Mouse (Mus musculus) cerebellum, adult 8-10 months (tissue): ENCODE measurements around the gene Acap3.

Experiments used
- DNase-seq: peaks from one replicate; pipeline ENCODE4 v3.0.0; 2022

The Acap3 gene

GRCm38 (mm10) chr4:155887674-155888073, 3.9 kb upstream of the Acap3 start:
- no peak for DNase-seq

DNA sequence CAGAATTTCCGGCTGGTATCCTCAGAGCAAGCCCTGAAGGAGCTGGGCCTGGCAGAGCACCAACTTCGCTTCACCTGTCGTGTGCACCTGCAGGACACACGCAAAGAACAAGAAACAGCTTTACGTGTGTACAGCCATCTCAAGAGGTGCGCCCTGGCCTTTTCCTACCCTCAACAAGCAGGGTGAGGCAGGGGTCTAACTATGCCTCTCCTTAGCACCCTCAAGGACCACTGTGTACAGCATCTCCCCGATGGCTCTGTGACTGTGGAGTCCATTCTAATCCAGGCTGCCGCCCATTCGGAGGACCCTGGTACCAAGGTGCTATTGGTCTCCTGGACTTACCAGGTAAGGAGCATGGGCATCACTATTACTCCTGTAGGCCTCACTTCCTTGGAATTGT, 3.4 kb upstream of the Acap3 start:
- no peak for DNase-seq

DNA sequence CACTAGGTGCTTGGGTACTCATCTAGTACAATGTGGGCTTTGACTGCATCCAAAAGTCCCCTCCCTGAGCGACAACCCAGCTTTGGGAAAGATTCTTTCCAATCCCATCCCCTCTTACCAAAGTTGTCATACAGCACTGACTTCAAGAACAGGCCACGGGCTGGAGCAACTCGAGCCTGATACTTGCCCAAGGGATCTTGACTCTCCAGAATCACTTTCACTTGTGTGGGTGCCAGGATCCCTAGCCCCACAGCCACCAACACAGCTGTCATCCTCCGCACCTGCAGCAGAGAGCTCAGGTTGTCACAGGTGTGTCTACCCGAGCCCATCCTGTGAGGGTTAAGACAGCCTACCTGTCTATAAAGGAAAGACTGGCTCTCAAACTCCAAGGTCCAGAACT, 2.3 kb upstream of the Acap3 start:
- no peak for DNase-seq

- DNase-seq = no peak
Observed at GRCm38 (mm10) chr4:155891011-155891471, 581 bp upstream of the Acap3 start.

- DNase-seq = peak; percentile 80
Observed at GRCm38 (mm10) chr4:155892017-155892416, 395 bp downstream of the Acap3 start.

DNA sequence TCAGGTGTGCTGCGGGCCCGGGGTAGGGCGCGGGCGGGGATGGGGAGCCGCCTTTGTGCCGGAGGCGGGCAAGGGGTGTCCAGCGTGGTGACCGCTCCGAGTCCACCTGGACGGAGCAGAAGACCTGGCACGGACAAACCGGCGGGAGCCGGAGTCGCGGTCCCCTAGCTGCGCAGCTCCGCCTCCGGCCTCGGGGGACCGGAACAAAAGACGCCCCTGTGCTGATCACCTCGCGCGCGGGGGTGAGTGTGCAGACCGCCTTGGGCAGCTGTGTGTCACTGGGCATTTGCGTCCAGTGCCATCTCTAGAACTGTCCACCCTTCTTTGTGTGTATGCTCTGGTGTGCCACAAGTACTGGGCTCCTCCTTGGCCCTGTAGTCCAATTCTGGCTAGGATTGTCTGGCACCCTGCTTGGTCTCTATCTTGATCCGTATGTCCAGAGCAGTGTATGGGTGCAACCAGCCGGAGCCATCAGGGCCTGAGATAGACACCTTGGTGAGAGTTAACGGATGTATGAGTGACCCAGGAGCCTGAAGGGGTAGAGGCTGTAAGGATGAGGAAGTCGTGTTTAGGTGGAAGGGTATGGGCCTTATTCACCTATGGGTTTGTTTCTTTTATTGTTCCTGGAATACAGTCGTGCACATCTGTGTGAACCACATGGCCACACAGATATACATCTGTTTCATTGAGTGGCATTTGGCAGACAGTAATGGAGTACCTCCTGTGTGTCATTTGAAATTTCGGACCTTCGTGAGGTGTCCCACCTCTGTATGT, 1.0 kb downstream of the Acap3 start:
- peak; percentile 51 for DNase-seq

DNA sequence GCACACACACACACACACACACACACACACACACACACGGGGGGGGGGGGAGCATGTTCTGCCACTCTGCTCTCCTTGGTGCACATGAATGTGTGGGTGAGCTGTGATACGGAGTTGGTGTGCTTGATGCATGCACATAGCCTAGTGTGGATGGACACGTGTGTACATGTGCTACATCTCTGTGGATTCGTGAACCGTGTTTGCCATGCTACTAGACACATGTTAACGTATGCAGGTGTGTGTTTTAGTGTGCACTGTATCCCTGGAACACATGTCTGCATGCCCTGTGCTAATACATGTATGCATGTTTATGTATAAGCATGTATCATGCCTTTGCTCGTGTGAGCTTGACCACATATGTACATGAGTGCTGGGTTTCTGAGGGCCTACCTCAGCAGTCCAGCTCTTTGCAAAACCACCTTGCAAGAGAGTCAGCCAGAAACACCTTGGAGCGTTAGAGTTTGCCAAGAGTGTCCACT, 1.6 kb downstream of the Acap3 start:
- peak; percentile 12 for DNase-seq

DNA sequence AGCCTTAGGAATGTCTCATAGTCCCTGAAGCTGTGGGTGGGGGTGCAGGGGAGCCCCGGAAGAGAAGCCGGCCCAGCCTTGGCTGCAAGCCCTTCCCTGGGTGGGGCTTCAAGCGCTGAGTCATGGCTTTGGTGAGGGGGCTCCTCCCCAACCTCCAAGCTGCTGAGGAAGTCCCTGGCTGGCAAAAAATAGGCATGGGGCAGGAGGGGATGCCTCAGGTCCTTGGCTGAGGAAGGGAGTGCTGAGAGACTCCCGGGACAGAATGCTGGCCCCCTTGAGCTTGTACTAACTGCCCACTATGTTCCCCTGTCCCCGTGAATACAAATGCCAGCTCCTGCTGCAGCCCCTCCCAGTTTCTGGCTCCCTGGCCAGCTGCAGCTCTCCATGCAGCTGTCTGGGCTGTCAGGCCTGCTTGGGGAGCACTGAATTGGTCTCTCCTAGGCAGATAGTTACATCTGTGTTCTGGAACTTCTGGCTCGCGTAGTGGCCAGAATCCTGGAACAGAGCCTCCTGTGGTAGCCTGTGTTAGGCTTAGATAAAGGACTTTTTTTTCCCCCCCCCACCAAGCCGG, 2.8 kb downstream of the Acap3 start:
- DNase-seq = peak; percentile 43

DNA sequence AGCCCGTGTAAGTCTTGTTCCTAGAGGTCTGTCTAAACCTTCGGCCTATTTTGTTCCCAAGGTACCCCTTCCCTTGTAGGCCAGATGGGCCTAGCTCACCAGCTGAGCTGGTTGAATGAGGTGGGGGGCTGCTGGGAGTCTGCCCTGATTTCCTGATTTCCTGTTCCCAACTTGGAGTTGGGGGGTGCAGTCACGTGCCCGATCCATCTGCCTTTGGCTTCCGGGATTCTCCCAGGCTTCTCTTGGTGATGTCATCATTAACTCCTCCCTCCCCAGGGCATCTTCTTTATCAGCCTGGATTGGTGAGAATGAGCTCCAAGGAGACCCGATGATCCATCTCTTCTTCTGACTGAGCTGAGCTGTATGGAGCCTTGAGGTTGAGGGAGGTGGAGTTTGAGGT, 3.6 kb downstream of the Acap3 start:
- peak; percentile 74 for DNase-seq

- DNase-seq = peak; percentile 11
Observed at GRCm38 (mm10) chr4:155895826-155896225, 4.2 kb downstream of the Acap3 start.

GRCm38 (mm10) chr4:155896461-155896860, 4.8 kb downstream of the Acap3 start:
- peak; percentile 11 for DNase-seq

DNA sequence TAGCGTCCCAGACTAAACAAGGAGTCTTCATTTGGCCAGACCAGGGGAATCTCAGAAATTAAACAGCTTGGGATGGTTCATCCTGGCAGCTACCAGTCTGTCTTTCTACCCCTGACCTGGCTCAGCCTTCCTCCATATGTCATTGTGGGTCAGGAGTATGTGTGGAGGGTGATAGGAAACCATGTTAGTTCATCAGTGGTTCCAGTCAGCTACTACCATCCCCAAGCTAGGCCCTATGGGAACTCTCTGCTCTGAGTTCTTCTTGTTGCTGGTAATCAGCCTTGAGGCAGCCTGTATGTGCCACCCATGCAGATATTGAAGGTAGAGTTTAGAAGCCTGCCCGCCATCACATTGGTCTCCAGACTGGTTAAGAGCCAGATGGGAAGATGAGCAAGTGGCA, 6.7 kb downstream of the Acap3 start:
- DNase-seq = no peak

DNA sequence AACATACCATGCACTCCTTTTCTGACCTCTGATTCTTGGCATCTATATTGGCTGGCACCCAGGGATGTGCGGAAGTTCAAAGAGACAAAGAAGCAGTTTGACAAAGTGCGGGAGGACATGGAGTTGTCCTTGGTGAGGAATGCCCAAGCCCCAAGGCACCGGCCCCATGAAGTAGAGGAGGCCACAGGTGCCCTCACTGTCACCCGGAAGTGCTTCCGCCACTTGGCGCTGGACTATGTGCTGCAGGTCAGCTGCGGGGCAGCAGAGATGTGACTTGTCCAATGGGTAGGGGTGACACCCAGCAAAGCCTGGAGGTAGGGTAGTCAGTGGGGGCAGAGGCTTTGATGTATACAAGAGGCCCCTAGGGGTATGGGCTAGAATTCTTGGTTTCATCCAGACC, 7.7 kb downstream of the Acap3 start:
- DNase-seq = no peak

GRCm38 (mm10) chr4:155901205-155901604, 9.6 kb downstream of the Acap3 start:
- peak; percentile 26 for DNase-seq

- DNase-seq = no peak
Observed at GRCm38 (mm10) chr4:155903246-155903645, 11.6 kb downstream of the Acap3 start.

DNA sequence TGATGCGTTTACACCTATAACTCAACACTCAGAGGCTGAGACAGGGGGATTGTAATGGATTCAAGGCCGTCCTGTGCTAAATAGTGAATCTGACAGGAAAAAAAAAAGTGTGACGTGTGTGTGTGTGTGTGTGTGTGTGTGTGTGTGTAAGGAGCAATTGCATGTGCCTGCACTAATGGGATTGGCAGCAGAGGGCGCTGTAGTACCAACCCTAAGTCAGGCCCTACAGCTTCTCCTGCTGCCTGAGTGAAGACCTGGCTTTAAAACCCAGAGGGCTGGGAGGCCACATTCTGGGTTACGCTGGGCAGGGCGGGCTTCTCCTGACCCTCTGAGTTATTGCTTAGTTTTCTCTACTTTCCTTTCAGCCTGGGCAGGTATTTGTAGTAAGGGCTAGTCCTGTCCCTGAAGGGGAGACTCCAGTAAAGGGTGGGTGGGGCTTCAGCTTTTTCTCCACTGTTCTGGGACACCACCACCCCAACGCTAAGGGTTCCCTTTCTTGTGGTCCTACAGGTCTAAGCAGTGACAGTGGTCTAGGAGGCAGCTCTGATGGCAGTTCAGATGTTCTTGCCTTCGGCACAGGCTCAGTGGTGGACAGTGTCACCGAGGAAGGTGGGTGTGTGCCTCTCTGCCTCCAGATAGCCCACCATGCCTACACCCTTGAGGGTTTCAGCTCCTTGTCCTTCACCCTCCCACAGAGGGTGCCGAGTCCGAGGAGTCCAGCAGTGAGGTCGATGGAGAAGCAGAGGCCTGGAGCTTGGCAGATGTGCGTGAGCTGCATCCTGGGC, 12.9 kb downstream of the Acap3 start:
- DNase-seq = peak; percentile 6

DNA sequence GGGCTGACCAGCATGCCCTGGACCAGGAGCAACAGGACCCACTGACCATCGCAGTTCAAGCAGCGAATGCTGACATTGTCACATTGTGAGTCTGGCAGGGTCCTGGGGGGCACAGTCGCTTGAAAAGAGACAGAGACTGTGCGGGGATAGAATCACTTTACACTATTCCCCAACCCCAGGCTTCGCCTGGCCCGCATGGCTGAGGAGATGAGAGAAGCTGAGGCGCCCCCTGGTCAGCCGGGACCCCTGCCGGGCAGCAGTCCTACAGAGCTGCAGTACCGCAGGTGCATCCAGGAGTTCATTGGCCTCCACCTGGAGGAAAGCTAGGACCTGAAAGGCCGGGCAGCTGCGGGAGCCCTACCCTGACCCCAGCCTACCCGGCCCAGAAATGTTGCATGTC, 14.0 kb downstream of the Acap3 start:
- DNase-seq = no peak

DNA sequence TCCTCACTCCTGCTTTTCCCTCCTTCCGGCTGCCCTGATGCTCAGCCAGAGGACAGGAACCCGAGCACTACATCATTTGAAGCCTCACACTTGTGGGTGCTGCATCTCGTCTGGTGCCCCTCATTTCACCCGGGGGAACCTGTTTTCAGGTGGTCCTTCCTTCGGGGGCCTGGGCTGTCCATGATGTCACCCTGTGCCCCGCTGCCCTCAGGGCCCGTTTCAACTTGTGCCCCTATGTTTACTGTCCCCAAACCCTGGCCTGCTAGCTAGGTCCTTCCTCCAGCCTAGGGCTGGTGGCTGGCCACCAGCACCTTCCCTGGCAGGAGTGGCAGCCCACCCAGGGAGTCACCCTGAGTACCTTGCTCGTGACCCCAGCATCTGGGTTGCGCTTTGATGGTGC, 14.5 kb downstream of the Acap3 start:
- no peak for DNase-seq

- DNase-seq = no peak
Observed at GRCm38 (mm10) chr4:155907003-155907402, 15.4 kb downstream of the Acap3 start.

DNA sequence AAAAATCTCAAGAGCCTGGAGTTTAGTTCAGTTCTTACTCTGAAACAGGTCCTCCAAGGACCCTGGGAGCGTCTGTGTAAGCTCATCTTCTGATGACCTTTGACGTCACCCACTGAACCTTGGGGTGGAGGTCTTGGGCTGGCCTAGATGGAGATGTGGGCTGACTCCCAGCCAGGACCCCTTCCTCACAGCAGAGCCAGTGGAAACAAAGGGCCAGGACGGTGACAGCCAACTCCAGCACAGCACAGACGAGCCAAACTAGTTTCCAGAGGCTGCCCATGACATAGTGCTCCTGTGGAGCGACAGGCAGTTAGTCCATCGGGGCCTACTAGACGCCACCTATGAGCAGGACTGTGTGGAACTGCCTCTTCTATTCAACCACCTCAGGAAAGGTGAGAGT, 16.7 kb downstream of the Acap3 start:
- DNase-seq = no peak

- DNase-seq = no peak
Observed at GRCm38 (mm10) chr4:155908751-155909150, 17.1 kb downstream of the Acap3 start.

DNA sequence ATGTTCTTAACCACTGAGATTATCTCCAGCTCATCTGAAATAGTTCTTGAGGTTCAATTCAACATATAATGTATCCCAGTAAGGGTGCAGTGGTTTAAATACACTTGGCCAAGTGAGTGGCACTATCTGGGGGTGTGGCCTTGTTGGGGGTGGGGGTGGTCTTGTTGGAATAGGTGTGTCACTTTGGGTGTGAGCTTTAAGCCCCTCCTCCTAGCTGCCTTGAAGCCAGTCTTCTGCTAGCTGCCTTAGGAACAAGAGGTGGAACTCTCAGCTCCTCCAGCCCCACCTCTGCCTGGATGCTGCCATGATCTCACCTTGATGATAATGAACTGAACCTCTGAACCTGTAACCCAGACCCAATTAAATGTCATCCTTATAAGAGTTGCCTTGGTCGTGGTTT, 40.4 kb downstream of the Acap3 start:
- no peak for DNase-seq

- no peak for DNase-seq
Observed at GRCm38 (mm10) chr4:155943049-155943452, 51.4 kb downstream of the Acap3 start.
